Mouse (Mus musculus) kidney, adult 2 months (tissue): ENCODE results near the gene Ppp1r7.

Source experiments
- CTCF ChIP-seq: fragments of 200-500 bp; conservative IDR thresholded peaks from 2 replicates; pipeline ENCODE4 v1.5.1; 2011; ENCODE audit warnings: low read depth, mild to moderate bottlenecking, control low read depth, low read length, moderate library complexity, mixed read lengths; ENCODE audit not compliant: insufficient read depth, insufficient read length
- POLR2A ChIP-seq: fragments of 200-500 bp; IDR thresholded peaks from one replicate; pipeline ENCODE4 v1.6.1; 2011; ENCODE audit warnings: low read depth, low read length, control low read depth

GRCm38 (mm10) chr1:93334621-93335020 is 8.0 kb upstream of the Ppp1r7 start:
- TF ChIP-seq CTCF (no peak), POLR2A (no peak)
